In genomic region chr3:9107766-9108410, GRCm38 (mm10) we compare ENCODE assay signal across 33 mouse cellular contexts.
A peak's percentile ranks its signal among the peaks of the same experiment; 100 is the strongest.
DNase-seq lines count a peak whose midpoint lies in the region; ATAC-seq and TF ChIP-seq lines count a peak whose summit lies in the region.
"Had no signal": no experiment of that assay in that cellular context is flagged by ENCODE, and none has a peak within 500 bp of the region (broad histone marks: within the 10 kb centered on the region; RNA-seq: fewer than 3 reads in every experiment).

No protein-coding gene starts in this region.

- no peak for ATAC-seq in kidney, postnatal 0 days (replicated peaks; ENCODE audit: low FRiP score, low read depth)
- 0 out of 2 replicates have a peak, but pooled peaks have one; percentile 37 for ATAC-seq in lung, embryonic 16.5 days (ENCODE audit: low read depth)
- ATAC-seq: forebrain, embryonic 13.5 days; hindbrain, postnatal 0 days; intestine, embryonic 15.5 days; midbrain, embryonic 13.5 days had no signal

- no peaks in the 10 kb centered on the region for H3K27me3 ChIP-seq in kidney, postnatal 0 days (ENCODE audit: insufficient read depth, low read length)
- no peaks in the 10 kb centered on the region for H3K27me3 ChIP-seq in lung, embryonic 16.5 days (ENCODE audit: control insufficient read depth, insufficient read depth, low read depth, low read length)
- H3K27me3 ChIP-seq: CH12.LX; embryonic facial prominence, embryonic 13.5 days; forebrain, embryonic 13.5 days; heart, embryonic 15.5 days; hindbrain, embryonic 12.5 days; intestine, embryonic 15.5 days; kidney, embryonic 15.5 days; midbrain, embryonic 13.5 days; neural tube, embryonic 15.5 days had no signal

- 82% methylated on average over 15 of the region's 15 CpGs for WGBS in kidney, postnatal 0 days
- 73% methylated on average over 15 of the region's 15 CpGs for WGBS in lung, embryonic 16.5 days

- no peak overlapping the region for H3K27ac ChIP-seq in kidney, postnatal 0 days
- H3K27ac ChIP-seq in lung, embryonic 16.5 days (ENCODE audit: low read length): no peak overlapping the region
- H3K27ac ChIP-seq: embryonic facial prominence, embryonic 13.5 days; forebrain, embryonic 13.5 days; heart, embryonic 10.5 days; heart, embryonic 15.5 days; hindbrain, embryonic 12.5 days; hindbrain, postnatal 0 days; intestine, embryonic 15.5 days; macrophage; midbrain, embryonic 13.5 days; neural tube, embryonic 15.5 days had no signal

- peaks cover 11% of the 10 kb centered on the region for H3K4me1 ChIP-seq in kidney, postnatal 0 days (replicated peaks; ENCODE audit: insufficient read depth, low read length)
- H3K4me1 ChIP-seq in lung, embryonic 16.5 days (replicated peaks; ENCODE audit: control insufficient read depth, insufficient read depth, low read length): no peaks in the 10 kb centered on the region
- H3K4me1 ChIP-seq: forebrain, embryonic 13.5 days; hindbrain, embryonic 12.5 days; midbrain, embryonic 13.5 days; neural tube, embryonic 15.5 days had no signal

- DNase-seq in adrenal gland, postnatal 10 days: peak; percentile 26
- no peak for DNase-seq in adrenal gland, adult 18-20 months (ENCODE audit: low spot score in 2 of 2)
- DNase-seq in kidney, postnatal 0 days (ENCODE audit: low spot score): peak; percentile 35
- no peak for DNase-seq in kidney, postnatal 36 days
- no peak for DNase-seq in lung, postnatal 25 days (ENCODE audit: low spot score)
- DNase-seq in ZHBTc4 (ENCODE audit: low read depth, low spot score): peak; percentile 93
- no peak for DNase-seq in urinary bladder, adult 18-20 months (ENCODE audit: low spot score in 2 of 2)
- DNase-seq: adrenal gland, adult 2 months; cerebellum, adult 11-12 months; cerebellum, adult 9-11 months; embryo, embryonic 11 days; gastrocnemius, postnatal 25 days; heart, adult 11 months; layer of hippocampus, adult 9-11 months; retina, postnatal 1 day; right cerebral cortex, postnatal 14 days; thymus, postnatal 14 days had no signal

- H3K9me3 ChIP-seq in kidney, postnatal 0 days (replicated peaks; ENCODE audit: low read length): no peaks in the 10 kb centered on the region
- H3K9me3 ChIP-seq in lung, embryonic 16.5 days (ENCODE audit: control insufficient read depth, low read length): no peaks in the 10 kb centered on the region
- H3K9me3 ChIP-seq: embryonic facial prominence, embryonic 13.5 days; forebrain, embryonic 13.5 days; G1E; heart, embryonic 10.5 days; heart, embryonic 15.5 days; hindbrain, embryonic 12.5 days; intestine, embryonic 15.5 days; kidney, embryonic 15.5 days; midbrain, embryonic 13.5 days; neural tube, embryonic 15.5 days had no signal

- no peak overlapping the region for H3K4me2 ChIP-seq in kidney, postnatal 0 days (ENCODE audit: low read length)
- no peak overlapping the region for H3K4me2 ChIP-seq in lung, embryonic 16.5 days (ENCODE audit: low read depth, low read length)
- H3K4me2 ChIP-seq: embryonic facial prominence, embryonic 13.5 days; forebrain, embryonic 13.5 days; heart, embryonic 15.5 days; hindbrain, embryonic 12.5 days; intestine, embryonic 15.5 days; kidney, embryonic 15.5 days; liver, embryonic 11.5 days; midbrain, embryonic 13.5 days; neural tube, embryonic 15.5 days had no signal

- no peaks in the 10 kb centered on the region for H3K36me3 ChIP-seq in kidney, postnatal 0 days (ENCODE audit: insufficient read depth, low read length)
- no peaks in the 10 kb centered on the region for H3K36me3 ChIP-seq in lung, embryonic 16.5 days (ENCODE audit: control insufficient read depth, insufficient read depth, low read length)
- H3K36me3 ChIP-seq: embryonic facial prominence, embryonic 13.5 days; G1E; heart, embryonic 10.5 days; heart, embryonic 15.5 days; hindbrain, embryonic 12.5 days; intestine, embryonic 15.5 days; kidney, embryonic 15.5 days; midbrain, embryonic 13.5 days; neural tube, embryonic 15.5 days had no signal

- no peak overlapping the region for H3K9ac ChIP-seq in kidney, postnatal 0 days (ENCODE audit: low read depth, low read length)
- H3K9ac ChIP-seq in lung, embryonic 16.5 days (ENCODE audit: low read length): no peak overlapping the region
- H3K9ac ChIP-seq: embryonic facial prominence, embryonic 13.5 days; forebrain, embryonic 13.5 days; heart, embryonic 15.5 days; hindbrain, embryonic 12.5 days; intestine, embryonic 15.5 days; kidney, embryonic 15.5 days; midbrain, embryonic 13.5 days; neural tube, embryonic 15.5 days had no signal

- no peak for TF ChIP-seq CTCF in kidney, postnatal 0 days (IDR thresholded peaks at IDR 0.05; ENCODE audit: low read depth)

- no peak overlapping the region for H3K4me3 ChIP-seq in kidney, postnatal 0 days (replicated peaks; ENCODE audit: low read depth, low read length)
- H3K4me3 ChIP-seq in lung, embryonic 16.5 days (ENCODE audit: low read length): no peak overlapping the region
- H3K4me3 ChIP-seq: embryonic facial prominence, embryonic 13.5 days; erythroblast, embryonic 14.5 days; forebrain, embryonic 13.5 days; heart, embryonic 10.5 days; heart, embryonic 15.5 days; hindbrain, embryonic 12.5 days; intestine, embryonic 15.5 days; kidney, embryonic 15.5 days; midbrain, embryonic 13.5 days; neural tube, embryonic 15.5 days had no signal

Comparison
In these comparisons a context has a peak if more than half of its experiments do, and no peak if none do; other contexts are left out.
1. DNase-seq: peak in adrenal gland, postnatal 10 days (single experiment), kidney, postnatal 0 days (single experiment) and ZHBTc4 (single experiment); none in adrenal gland, adult 18-20 months (0 of 2), kidney, postnatal 36 days (0 of 2), lung, postnatal 25 days (single experiment) and urinary bladder, adult 18-20 months (0 of 2).